Mouse (Mus musculus) MEL (cell line): Measurements from ENCODE around the gene Eapp. TPM values are rescaled to one million over a fixed set of nuclear protein-coding genes. Genes with fewer than 3 reads are reported as not detected.
A peak's percentile ranks its signal among the peaks of the same experiment; 100 is the strongest.

Experiments used
- DNase-seq: peaks from one replicate; pipeline ENCODE4 v3.0.0; 2011; ENCODE audit warnings: low read depth, low spot score
- H3K27ac ChIP-seq: 2 replicates; pipeline ENCODE4 v1.5.1; 2012; ENCODE audit warnings: low read depth, mild to moderate bottlenecking, control low read depth, low read length, moderate library complexity; ENCODE audit not compliant: control insufficient read depth
- H3K27me3 ChIP-seq, 2 experiments: fragments of 150-350 bp in 1 of 2; sonication (generic) in 1 of 2; 2 replicates each; pipeline ENCODE4 v1.6.1; 2012; ENCODE audit warnings: low read length in 2 of 2, mild to moderate bottlenecking in 2 of 2, improper control_type of control experiment in 1 of 2, moderate library complexity in 1 of 2; ENCODE audit not compliant: insufficient read depth in 2 of 2, control insufficient read depth in 1 of 2
- H3K36me3 ChIP-seq, 2 experiments: 2 replicates each; pipeline ENCODE4 v1.6.1; 2012 to 2014; ENCODE audit warnings: low read length in 2 of 2, improper control_type of control experiment in 1 of 2, inconsistent platforms in 1 of 2, mild to moderate bottlenecking in 1 of 2; ENCODE audit not compliant: insufficient read depth in 2 of 2, control insufficient read depth in 1 of 2
- H3K4me1 ChIP-seq, 2 experiments: fragments of 150-350 bp in 1 of 2; sonication (generic) in 1 of 2; 2 replicates each; pipeline ENCODE4 v1.6.1; 2012; ENCODE audit warnings: low read length in 2 of 2, improper control_type of control experiment in 1 of 2, mild to moderate bottlenecking in 1 of 2; ENCODE audit not compliant: insufficient read depth in 2 of 2, control insufficient read depth in 1 of 2
- H3K4me3 ChIP-seq, 2 experiments: fragments of 150-350 bp in 1 of 2; sonication (generic) in 1 of 2; 2 replicates each; pipeline ENCODE4 v1.5.1; 2012; ENCODE audit warnings: low read depth in 2 of 2, low read length in 2 of 2, mild to moderate bottlenecking in 2 of 2, moderate library complexity in 2 of 2, control low read depth in 1 of 2, improper control_type of control experiment in 1 of 2; ENCODE audit not compliant: control insufficient read depth in 1 of 2, insufficient read depth in 1 of 2
- H3K79me2 ChIP-seq: 2 replicates; pipeline ENCODE4 v1.6.1; 2012; ENCODE audit warnings: mild to moderate bottlenecking, low read length, moderate library complexity; ENCODE audit not compliant: control insufficient read depth, poor library complexity, insufficient read depth
- H3K9ac ChIP-seq: 2 replicates; pipeline ENCODE4 v1.6.1; 2012; ENCODE audit warnings: low read depth, mild to moderate bottlenecking, control low read depth, low read length, moderate library complexity; ENCODE audit not compliant: control insufficient read depth, poor library complexity, severe bottlenecking
- H3K9me3 ChIP-seq: fragments of 150-350 bp; sonication (generic); replicated peaks from 2 replicates; pipeline ENCODE4 v1.6.1; 2012; ENCODE audit warnings: mild to moderate bottlenecking, low read length, improper control_type of control experiment, moderate library complexity; ENCODE audit not compliant: insufficient read depth
- BHLHE40 ChIP-seq: IDR thresholded peaks from 2 replicates; pipeline ENCODE4 v1.6.1; 2012; ENCODE audit warnings: low read depth, mild to moderate bottlenecking, inconsistent platforms, low read length, improper control_type of control experiment, borderline replicate concordance
- CHD1 ChIP-seq: IDR thresholded peaks from 2 replicates; pipeline ENCODE4 v1.6.1; 2012; ENCODE audit warnings: low read depth, mild to moderate bottlenecking, inconsistent platforms, low read length, improper control_type of control experiment
- CTCF ChIP-seq, 3 experiments: IDR thresholded peaks in 2 of 3; conservative IDR thresholded peaks in 1 of 3; 2 replicates each; pipeline ENCODE4 v1.5.1; 2011 to 2012; ENCODE audit warnings: low read length in 3 of 3, low read depth in 2 of 3, mild to moderate bottlenecking in 2 of 3, improper control_type of control experiment in 1 of 3, inconsistent platforms in 1 of 3, mixed read lengths in 1 of 3, moderate library complexity in 1 of 3; ENCODE audit not compliant: control insufficient read depth in 1 of 3, insufficient read depth in 1 of 3, poor library complexity in 1 of 3, severe bottlenecking in 1 of 3
- E2F4 ChIP-seq: IDR thresholded peaks from 2 replicates; pipeline ENCODE4 v1.6.1; 2011; ENCODE audit warnings: low read depth, low read length, improper control_type of control experiment, borderline replicate concordance
- ELF1 ChIP-seq: IDR thresholded peaks from 2 replicates; pipeline ENCODE4 v1.6.1; 2014; ENCODE audit warnings: low read depth, mild to moderate bottlenecking, inconsistent platforms, low read length, improper control_type of control experiment, moderate library complexity
- GABPA ChIP-seq: IDR thresholded peaks from 2 replicates; pipeline ENCODE4 v1.6.1; 2012; ENCODE audit warnings: low read depth, mild to moderate bottlenecking, inconsistent platforms, low read length, improper control_type of control experiment, moderate library complexity
- GATA1 ChIP-seq: IDR thresholded peaks from 2 replicates; pipeline ENCODE4 v1.6.1; 2011; ENCODE audit warnings: low read depth, low read length, improper control_type of control experiment
- HCFC1 ChIP-seq: IDR thresholded peaks from 2 replicates; pipeline ENCODE4 v1.6.1; 2012; ENCODE audit warnings: low read depth, mild to moderate bottlenecking, inconsistent platforms, low read length, improper control_type of control experiment, moderate library complexity
- KAT2A ChIP-seq: conservative IDR thresholded peaks from 2 replicates; pipeline ENCODE4 v1.6.1; 2012; ENCODE audit warnings: low read depth, low read length, improper control_type of control experiment, inconsistent platforms
- MAZ ChIP-seq: IDR thresholded peaks from 2 replicates; pipeline ENCODE4 v1.6.1; 2012; ENCODE audit warnings: low read depth, mild to moderate bottlenecking, inconsistent platforms, low read length, improper control_type of control experiment
- MXI1 ChIP-seq: IDR thresholded peaks from 2 replicates; pipeline ENCODE4 v1.6.1; 2011; ENCODE audit warnings: mild to moderate bottlenecking, low read depth, low read length, improper control_type of control experiment
- MYB ChIP-seq: IDR thresholded peaks from 2 replicates; pipeline ENCODE4 v1.6.1; 2011; ENCODE audit warnings: mild to moderate bottlenecking, low read depth, low read length, improper control_type of control experiment
- MYC ChIP-seq: IDR thresholded peaks from 2 replicates; pipeline ENCODE4 v1.6.1; 2011; ENCODE audit warnings: low read depth, mild to moderate bottlenecking, low read length, improper control_type of control experiment, moderate library complexity
- NRF1 ChIP-seq: IDR thresholded peaks from 2 replicates; pipeline ENCODE4 v1.6.1; 2014; ENCODE audit warnings: low read depth, mild to moderate bottlenecking, inconsistent platforms, low read length, improper control_type of control experiment, moderate library complexity; ENCODE audit not compliant: poor library complexity, insufficient read depth, severe bottlenecking
- POLR2A ChIP-seq, 2 experiments: IDR thresholded peaks; 2 replicates each; pipeline ENCODE4 v1.6.1; 2011 to 2012; ENCODE audit warnings: low read length in 2 of 2, mild to moderate bottlenecking in 2 of 2, control low read depth in 1 of 2, improper control_type of control experiment in 1 of 2, low read depth in 1 of 2, moderate library complexity in 1 of 2; ENCODE audit not compliant: control insufficient read depth in 1 of 2, insufficient read depth in 1 of 2, poor library complexity in 1 of 2
- POLR2AphosphoS2 ChIP-seq: IDR thresholded peaks from 2 replicates; pipeline ENCODE4 v1.6.1; 2011; ENCODE audit warnings: low read length, improper control_type of control experiment
- RAD21 ChIP-seq: IDR thresholded peaks from 2 replicates; pipeline ENCODE4 v1.6.1; 2011; ENCODE audit warnings: mild to moderate bottlenecking, low read depth, low read length, improper control_type of control experiment
- SIN3A ChIP-seq: IDR thresholded peaks from 2 replicates; pipeline ENCODE4 v1.6.1; 2012; ENCODE audit warnings: low read length, improper control_type of control experiment, inconsistent platforms
- SMC3 ChIP-seq: IDR thresholded peaks from 2 replicates; pipeline ENCODE4 v1.6.1; 2011; ENCODE audit warnings: low read depth, low read length, improper control_type of control experiment
- TCF12 ChIP-seq: IDR thresholded peaks from 2 replicates; pipeline ENCODE4 v1.6.1; 2014; ENCODE audit warnings: low read depth, mild to moderate bottlenecking, inconsistent platforms, low read length, improper control_type of control experiment, moderate library complexity
- UBTF ChIP-seq: IDR thresholded peaks from 2 replicates; pipeline ENCODE4 v1.6.1; 2012; ENCODE audit warnings: low read depth, mild to moderate bottlenecking, inconsistent platforms, low read length, improper control_type of control experiment, moderate library complexity, borderline replicate concordance; ENCODE audit not compliant: insufficient read depth
- USF1 ChIP-seq: IDR thresholded peaks from 2 replicates; pipeline ENCODE4 v1.6.1; 2014; ENCODE audit warnings: low read depth, mild to moderate bottlenecking, inconsistent platforms, low read length, improper control_type of control experiment, moderate library complexity
- USF2 ChIP-seq, 2 experiments: IDR thresholded peaks; 2 replicates each; pipeline ENCODE4 v1.6.1; 2011 to 2012; ENCODE audit warnings: improper control_type of control experiment in 2 of 2, low read length in 2 of 2, borderline replicate concordance in 1 of 2, inconsistent platforms in 1 of 2, low read depth in 1 of 2, mild to moderate bottlenecking in 1 of 2; ENCODE audit not compliant: insufficient read depth in 1 of 2
- ZKSCAN1 ChIP-seq: IDR thresholded peaks from 2 replicates; pipeline ENCODE4 v1.6.1; 2012; ENCODE audit warnings: low read depth, mild to moderate bottlenecking, inconsistent platforms, low read length, improper control_type of control experiment, moderate library complexity
- polyA plus RNA-seq, 2 experiments: library from polyadenylated mRNA; stranded (reverse) in 1 of 2; unstranded in 1 of 2; fragments of >175 nt in 1 of 2; fragments of >200 nt in 1 of 2; gene quantifications; 2 replicates each; pipeline versions ENCODE4 v1.2.1 to v1.2.4; 2012; ENCODE audit warnings: low replicate concordance in 2 of 2, low read depth in 1 of 2; ENCODE audit not compliant: insufficient read length in 2 of 2, insufficient read depth in 1 of 2, missing spikeins in 1 of 2
- total RNA-seq: library from RNA; depleted of rRNA; stranded (reverse); fragments of 300-350 nt; gene quantifications from 2 replicates; pipeline ENCODE4 v1.2.3, GENCODE M21; 2012

Eapp gene
- total and polyA plus RNA-seq, 3 experiments = 50.4 to 50.7 TPM; not detected in 1

- no peak for TF ChIP-seq ELF1
- peak; percentile 63; the same call in 1 of the 2 replicates for TF ChIP-seq MAZ
- TF ChIP-seq RAD21 = no peak
- no peak for TF ChIP-seq ZKSCAN1
Measured at GRCm38 (mm10) chr12:54656396-54657171, 39.1 kb downstream of the Eapp start, which contains the start of gene Sptssa (continued).

DNA sequence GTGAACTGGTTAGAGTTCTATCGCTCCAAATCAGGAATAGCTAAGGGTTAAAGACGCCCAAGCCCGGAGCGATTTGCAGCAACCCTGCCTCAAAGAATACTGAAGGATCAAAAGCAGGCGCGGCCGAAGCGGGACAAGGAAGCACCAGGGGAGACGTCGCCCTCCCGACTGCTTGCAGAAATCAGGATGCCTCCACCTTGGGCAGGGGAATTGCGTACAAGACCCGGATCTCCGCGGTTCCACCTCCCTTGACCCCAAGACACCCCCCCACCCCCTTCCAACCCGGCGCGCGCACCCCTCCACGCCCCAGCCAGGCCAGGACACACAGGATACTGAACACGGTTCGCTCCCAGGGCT lies 39.7 kb downstream of the Eapp start:
- peak overlapping the region; percentile 81 to 83 for H3K4me3 ChIP-seq
- no peak for TF ChIP-seq POLR2A (IDR thresholded peaks at IDR 0.05; ENCODE audit: control insufficient read depth in 1 of 2, insufficient read depth in 1 of 2, low read depth in 1 of 2, low read length in 2 of 2, poor library complexity in 1 of 2)
- peak; percentile 25; the same call in 1 of the 2 replicates for TF ChIP-seq CHD1
- no peak for TF ChIP-seq RAD21
- peaks cover under 1 to 21% of the 10 kb centered on the region in 2 experiments; a peak in 3 of 4 replicates for H3K36me3 ChIP-seq
- no peaks in the 10 kb centered on the region for H3K9me3 ChIP-seq
- peak overlapping the region; percentile 83 for H3K9ac ChIP-seq
- peak overlapping the region; percentile 89 for H3K27ac ChIP-seq
- peaks cover 27% of the 10 kb centered on the region for H3K79me2 ChIP-seq
- peaks cover 13 to 17% of the 10 kb centered on the region in 2 experiments for H3K4me1 ChIP-seq
- no peak for DNase-seq
- H3K27me3 ChIP-seq = no peaks in the 10 kb centered on the region

DNA sequence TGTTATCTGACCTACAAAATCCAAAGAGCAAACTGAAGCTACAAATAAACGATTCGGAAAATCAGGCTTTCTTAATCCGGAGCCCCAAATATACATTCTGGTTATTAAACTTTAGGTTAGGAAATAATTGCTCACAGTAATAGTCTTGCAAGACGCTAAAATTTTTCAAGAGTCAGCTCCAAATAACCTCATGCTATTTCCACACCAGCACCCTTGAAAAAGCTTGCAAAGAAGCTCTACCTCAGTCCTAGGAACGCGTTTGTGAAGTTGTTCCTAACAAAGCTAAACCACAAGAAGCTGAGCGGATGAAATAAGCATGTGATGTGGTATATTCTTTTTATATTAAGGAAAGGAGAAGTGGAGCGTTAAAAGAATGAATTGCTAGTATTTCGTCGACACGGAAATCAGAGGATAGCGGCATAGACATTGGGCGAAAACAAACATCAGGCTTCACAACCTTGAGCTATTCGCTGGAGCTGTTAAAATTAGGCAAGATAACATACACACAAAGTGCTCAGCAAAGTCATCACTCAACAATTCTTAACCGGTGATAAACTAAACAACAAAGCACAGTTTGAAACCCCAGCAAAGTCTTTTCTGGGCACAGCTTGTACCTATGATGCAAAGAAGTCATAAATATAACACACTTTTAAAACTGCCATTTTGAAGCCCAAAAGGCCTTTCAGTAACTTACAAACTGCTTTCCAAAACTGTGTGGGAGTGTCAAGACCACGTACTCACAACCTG lies 40.2 kb downstream of the Eapp start:
- Histone ChIP-seq H3K4me1 (peaks cover 13 to 17% of the 10 kb centered on the region in 2 experiments), H3K36me3 (peaks cover 3 to 21% of the 10 kb centered on the region in 2 experiments; a peak in 3 of 4 replicates), H3K27me3 (no peaks in the 10 kb centered on the region), H3K9ac (peak overlapping the region; percentile 83), H3K9me3 (no peaks in the 10 kb centered on the region), H3K4me3 (peak overlapping the region; percentile 81 to 83), H3K79me2 (peaks cover 29% of the 10 kb centered on the region), H3K27ac (peak overlapping the region; percentile 89)
- peak; percentile 89 for DNase-seq
- TF ChIP-seq POLR2A (IDR thresholded peaks at IDR 0.05; ENCODE audit: control insufficient read depth in 1 of 2, insufficient read depth in 1 of 2, low read depth in 1 of 2, low read length in 2 of 2, poor library complexity in 1 of 2) (peak in 1 of 2 experiments; percentile 44; a peak in 1 of 4 replicates), ZKSCAN1 (no peak), HCFC1 (peak; percentile 27; the same call in 1 of the 2 replicates), NRF1 (no peak), CHD1 (no peak), CTCF (IDR thresholded peaks at IDR 0.05 in 2 of 3, conservative IDR thresholded peaks at IDR 0.05 in 1 of 3; ENCODE audit: control insufficient read depth in 1 of 3, insufficient read depth in 1 of 3, low read depth in 2 of 3, low read length in 3 of 3, poor library complexity in 1 of 3, severe bottlenecking in 1 of 3) (no peak), E2F4 (no peak), MYC (no peak), TCF12 (no peak), USF2 (IDR thresholded peaks at IDR 0.05; ENCODE audit: borderline replicate concordance in 1 of 2, insufficient read depth in 1 of 2, low read depth in 1 of 2, low read length in 2 of 2) (no peak), GABPA (no peak), POLR2AphosphoS2 (no peak), BHLHE40 (no peak), MXI1 (peak; percentile 29; the same call in 1 of the 2 replicates), GATA1 (peak; percentile 71; the same call in 1 of the 2 replicates), SIN3A (0 out of 2 replicates have a peak, but pooled peaks have one; percentile 65), USF1 (no peak), ELF1 (no peak; the same call in 1 of the 2 replicates), UBTF (0 out of 2 replicates have a peak, but pooled peaks have one; percentile 41), RAD21 (no peak), SMC3 (no peak), KAT2A (no peak), MYB (no peak)
